Mouse (Mus musculus) lung, adult 2 months (tissue): ENCODE results near the gene Btbd9.

Experiments
- CTCF ChIP-seq: fragments of 200-500 bp; IDR thresholded peaks from 2 replicates; pipeline ENCODE4 v1.5.1; 2011; ENCODE audit warnings: mild to moderate bottlenecking, low read length, control low read depth; ENCODE audit not compliant: insufficient read depth
- POLR2A ChIP-seq: fragments of 200-500 bp; IDR thresholded peaks from 2 replicates; pipeline ENCODE4 v1.6.1; 2011; ENCODE audit warnings: low read depth, mild to moderate bottlenecking, control low read depth, low read length, borderline replicate concordance; ENCODE audit errors: extremely low read depth

- TF ChIP-seq POLR2A (no peak), CTCF (no peak)
Observed at GRCm38 (mm10) chr17:30468368-30468767, 107.9 kb downstream of the Btbd9 start.
